15 mouse cellular contexts compared by ENCODE assay signal in the genomic region with DNA sequence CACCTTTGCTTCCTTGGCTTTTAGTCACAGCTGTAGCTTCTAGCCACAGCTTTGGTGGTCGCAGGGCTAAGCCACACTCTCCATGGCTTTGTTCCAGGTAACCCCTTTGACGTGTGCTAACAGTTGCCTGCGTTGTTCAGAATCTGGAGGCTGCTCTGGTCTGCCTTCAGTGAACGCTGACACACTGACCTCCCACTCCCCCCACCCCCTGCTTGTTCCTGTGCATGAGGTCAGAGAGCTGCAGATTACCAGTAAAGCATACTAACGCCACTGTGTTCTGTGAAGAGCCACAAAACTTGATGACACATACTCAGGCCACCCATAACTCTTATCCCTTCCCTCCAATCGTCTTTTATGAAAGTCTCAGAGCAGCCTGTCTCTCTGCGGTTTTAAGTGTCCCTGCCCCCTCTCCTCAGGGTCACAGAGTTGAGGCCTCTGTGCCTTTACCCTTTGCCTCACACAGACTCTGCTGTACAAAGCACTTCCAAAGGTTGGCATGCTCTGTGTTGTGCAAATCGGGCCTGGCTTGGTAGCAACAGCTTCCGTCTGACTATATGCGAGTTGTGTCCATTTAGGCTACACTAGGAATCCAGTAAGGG. TPM values are rescaled to one million over a fixed set of nuclear protein-coding genes. Genes with fewer than 3 reads are reported as not detected.
DNase-seq lines count a peak whose midpoint lies in the region; ATAC-seq and TF ChIP-seq lines count a peak whose summit lies in the region.
"Had no signal": no experiment of that assay in that cellular context is flagged by ENCODE, and none has a peak within 500 bp of the region (broad histone marks: within the 10 kb centered on the region; RNA-seq: fewer than 3 reads in every experiment).

No protein-coding gene starts in this region.

- no peak overlapping the region for H3K4me2 ChIP-seq in kidney, embryonic 14.5 days (replicated peaks; ENCODE audit: low read depth, low read length)
- no peak overlapping the region for H3K4me2 ChIP-seq in liver, embryonic 11.5 days
- no peak overlapping the region for H3K4me2 ChIP-seq in midbrain, embryonic 14.5 days (ENCODE audit: low read length)
- H3K4me2 ChIP-seq: forebrain, embryonic 12.5 days; lung, embryonic 14.5 days had no signal

- H3K4me3 ChIP-seq in kidney, embryonic 14.5 days (ENCODE audit: low read length): no peak overlapping the region
- H3K4me3 ChIP-seq in E14TG2a.4 (replicated peaks; ENCODE audit: low read length): 0 out of 2 replicates have a peak overlapping the region, but pooled peaks have one; percentile 17
- no peak overlapping the region for H3K4me3 ChIP-seq in liver, embryonic 11.5 days (ENCODE audit: low read depth, low read length)
- no peak overlapping the region for H3K4me3 ChIP-seq in midbrain, embryonic 14.5 days (replicated peaks; ENCODE audit: low read depth, low read length)
- H3K4me3 ChIP-seq in left cerebral cortex, adult 2 months: no peak overlapping the region
- H3K4me3 ChIP-seq: forebrain, embryonic 12.5 days had no signal

- WGBS in kidney, embryonic 14.5 days: 37% methylated on average over 10 of the region's 10 CpGs
- 51% methylated on average over 10 of the region's 10 CpGs for WGBS in liver, embryonic 11.5 days
- 77% methylated on average over 10 of the region's 10 CpGs for WGBS in midbrain, embryonic 14.5 days

- H3K27ac ChIP-seq in kidney, embryonic 14.5 days (ENCODE audit: low read depth, low read length): no peak overlapping the region
- H3K27ac ChIP-seq in liver, embryonic 11.5 days (ENCODE audit: low read depth, low read length): peak overlapping the region; percentile 40; the same call in 1 of the 2 replicates
- no peak overlapping the region for H3K27ac ChIP-seq in midbrain, embryonic 14.5 days (replicated peaks; ENCODE audit: low read depth, low read length)
- no peak overlapping the region for H3K27ac ChIP-seq in left cerebral cortex, adult 2 months
- H3K27ac ChIP-seq: forebrain, embryonic 12.5 days had no signal

- ATAC-seq in kidney, embryonic 14.5 days (ENCODE audit: low FRiP score, low TSS enrichment): no peak
- 0 out of 2 replicates have a peak, but pooled peaks have one; percentile 6 for ATAC-seq in liver, embryonic 11.5 days (replicated peaks; ENCODE audit: low FRiP score)
- ATAC-seq in midbrain, embryonic 14.5 days (ENCODE audit: low FRiP score, low TSS enrichment): no peak
- no peak for ATAC-seq in granulocyte monocyte progenitor cell, adult 5-6 weeks (replicated peaks; ENCODE audit: poor library complexity, severe bottlenecking)
- ATAC-seq: intestine, postnatal 0 days had no signal

- no peaks in the 10 kb centered on the region for H3K9me3 ChIP-seq in kidney, embryonic 14.5 days (ENCODE audit: control insufficient read depth, low read length)
- no peaks in the 10 kb centered on the region for H3K9me3 ChIP-seq in E14TG2a.4 (ENCODE audit: low read length)
- H3K9me3 ChIP-seq in liver, embryonic 11.5 days (ENCODE audit: control insufficient read depth, low read length): no peaks in the 10 kb centered on the region
- H3K9me3 ChIP-seq in midbrain, embryonic 14.5 days (ENCODE audit: control insufficient read depth, low read length): no peaks in the 10 kb centered on the region
- H3K9me3 ChIP-seq: forebrain, embryonic 12.5 days had no signal

- no peaks in the 10 kb centered on the region for H3K27me3 ChIP-seq in kidney, embryonic 14.5 days (ENCODE audit: control insufficient read depth, insufficient read depth, low read length)
- no peaks in the 10 kb centered on the region for H3K27me3 ChIP-seq in E14TG2a.4 (ENCODE audit: insufficient read depth, low read length)
- no peaks in the 10 kb centered on the region for H3K27me3 ChIP-seq in liver, embryonic 11.5 days (replicated peaks; ENCODE audit: control insufficient read depth, insufficient read depth, low read length)
- no peaks in the 10 kb centered on the region for H3K27me3 ChIP-seq in midbrain, embryonic 14.5 days (ENCODE audit: control insufficient read depth, insufficient read depth, low read length)
- H3K27me3 ChIP-seq: forebrain, embryonic 12.5 days had no signal

- H3K36me3 ChIP-seq in kidney, embryonic 14.5 days (ENCODE audit: control insufficient read depth, insufficient read depth, low read length): no peaks in the 10 kb centered on the region
- H3K36me3 ChIP-seq in E14TG2a.4 (ENCODE audit: insufficient read depth, low read length): no peaks in the 10 kb centered on the region
- no peaks in the 10 kb centered on the region for H3K36me3 ChIP-seq in liver, embryonic 11.5 days (ENCODE audit: control insufficient read depth, insufficient read depth, low read length)
- H3K36me3 ChIP-seq in midbrain, embryonic 14.5 days (ENCODE audit: control insufficient read depth, insufficient read depth, low read length): no peaks in the 10 kb centered on the region
- H3K36me3 ChIP-seq: forebrain, embryonic 12.5 days had no signal

- intact Hi-C loops in left cerebral cortex, adult 2 months (cut with DNase I): no loop called here

- 0 out of 2 replicates have a peak, but pooled peaks cover 2% of the 10 kb centered on the region for H3K4me1 ChIP-seq in kidney, embryonic 14.5 days (ENCODE audit: control insufficient read depth, insufficient read depth, low read length)
- peaks cover 15% of the 10 kb centered on the region for H3K4me1 ChIP-seq in E14TG2a.4 (replicated peaks; ENCODE audit: low read depth, low read length)
- H3K4me1 ChIP-seq in liver, embryonic 11.5 days (replicated peaks; ENCODE audit: control insufficient read depth, insufficient read depth, low read length): peaks cover 21% of the 10 kb centered on the region
- H3K4me1 ChIP-seq in midbrain, embryonic 14.5 days (ENCODE audit: control insufficient read depth, insufficient read depth, low read length): no peaks in the 10 kb centered on the region
- H3K4me1 ChIP-seq: forebrain, embryonic 12.5 days had no signal

- DNase-seq in kidney, adult 11 months: peak; percentile 20
- DNase-seq in adrenal gland, postnatal 14 days: peak; percentile 89
- DNase-seq in liver, embryonic 11.5 days (ENCODE audit: low spot score): no peak
- DNase-seq in midbrain, embryonic 14.5 days: no peak
- DNase-seq in left cerebral cortex, adult 2 months (ENCODE audit: extremely low spot score in 1 of 2, low spot score in 2 of 2): no peak
- DNase-seq: cerebellum, adult 11-12 months; gastrocnemius, postnatal 25 days; lung, embryonic 14.5 days; retina, postnatal 1 day had no signal

- no peak for TF ChIP-seq CTCF in E14TG2a.4 (conservative IDR thresholded peaks at IDR 0.05; ENCODE audit: low read length)
- no peak for TF ChIP-seq CTCF in left cerebral cortex, adult 2 months (IDR thresholded peaks at IDR 0.05)

- H3K9ac ChIP-seq in kidney, embryonic 14.5 days (ENCODE audit: low read depth, low read length): no peak overlapping the region
- H3K9ac ChIP-seq in liver, embryonic 11.5 days (ENCODE audit: low read depth, low read length): peak overlapping the region; percentile 15; the same call in 1 of the 2 replicates
- no peak overlapping the region for H3K9ac ChIP-seq in midbrain, embryonic 14.5 days (replicated peaks; ENCODE audit: low read length)
- H3K9ac ChIP-seq: forebrain, embryonic 12.5 days; lung, embryonic 14.5 days had no signal

RNA-seq across cellular contexts. Expression of a gene that starts 1.2 kb away (rescaled TPM):
- not detected in 2 replicates for polyA plus RNA-seq in kidney, embryonic 14.5 days (2014; fragmentation: Nextera tagmentation; extraction: Ambion mirVana)
- 497 and 542 TPM in 2 replicates for total RNA-seq in adrenal gland, postnatal 14 days (2021)
- 77.5 and 79.0 TPM in 2 replicates for polyA plus RNA-seq in liver, embryonic 11.5 days (2014; fragmentation: Nextera tagmentation; extraction: Ambion mirVana)
- not detected in 2 replicates for polyA plus RNA-seq in midbrain, embryonic 14.5 days (2014; fragmentation: Nextera tagmentation; extraction: Ambion mirVana)
- total RNA-seq in left cerebral cortex, adult 2 months (2021): under 1 TPM in 1 of 2 experiments, not detected in 1; 0.47 TPM
- total RNA-seq in granulocyte monocyte progenitor cell, adult 5-6 weeks (2014; fragmentation: Nextera tagmentation): not detected in 2 replicates
- total RNA-seq in granulocyte monocyte progenitor cell, adult 5-6 weeks (2017): 0.62 TPM in 1 of 2 replicates, not detected in the other
- total RNA-seq: hematopoietic stem cell, adult 5-6 weeks had no signal
- polyA plus RNA-seq: forebrain, embryonic 12.5 days; intestine, postnatal 0 days had no signal

RNA-seq across cellular contexts. Expression of a gene that starts 9.6 kb away (rescaled TPM):
- polyA plus RNA-seq in kidney, embryonic 14.5 days (2014; fragmentation: Nextera tagmentation; extraction: Ambion mirVana): 72.5 and 93.7 TPM in 2 replicates
- 7.4 and 8.6 TPM in 2 replicates for total RNA-seq in adrenal gland, postnatal 14 days (2021)
- polyA plus RNA-seq in liver, embryonic 11.5 days (2014; fragmentation: Nextera tagmentation; extraction: Ambion mirVana): 78.1 and 81.0 TPM in 2 replicates
- 34.1 TPM in 2 replicates for polyA plus RNA-seq in midbrain, embryonic 14.5 days (2014; fragmentation: Nextera tagmentation; extraction: Ambion mirVana)
- total RNA-seq in left cerebral cortex, adult 2 months (2021): 1 to 10 TPM; 5.4 to 8.2 TPM
- 47.2 and 51.6 TPM in 2 replicates for total RNA-seq in granulocyte monocyte progenitor cell, adult 5-6 weeks (2014; fragmentation: Nextera tagmentation)
- 38.0 and 70.5 TPM in 2 replicates for total RNA-seq in granulocyte monocyte progenitor cell, adult 5-6 weeks (2017)

Comparison
In these comparisons a context has a peak if more than half of its experiments do, and no peak if none do; other contexts are left out.
1. DNase-seq: peak in kidney, adult 11 months (single experiment) and adrenal gland, postnatal 14 days (single experiment); none in liver, embryonic 11.5 days (single experiment), midbrain, embryonic 14.5 days (single experiment) and left cerebral cortex, adult 2 months (0 of 2).
2. RNA of a gene that starts 1.2 kb away (total RNA-seq): 497 to 542 TPM in adrenal gland, postnatal 14 days; 0.62 TPM in granulocyte monocyte progenitor cell, adult 5-6 weeks and 0.47 TPM in left cerebral cortex, adult 2 months; every median in the first group is over 100 times any median in the second.